Mouse (Mus musculus) B cell, adult 62 days (primary cell): Measurements from ENCODE around the gene Lpar3. TPM values are rescaled to one million over a fixed set of nuclear protein-coding genes. Genes with fewer than 3 reads are reported as not detected.

Experiments
- total RNA-seq: library from RNA; stranded (reverse); gene quantifications from 4 replicates; pipeline ENCODE4 v1.2.4, GENCODE M21; 2023

Gene Lpar3
- total RNA-seq, result not detected in 4 replicates

GRCm38 (mm10) chr3:146220776-146221486, at the start of gene Lpar3:
TSS of gene Lpar3 (plus strand) at chr3:146220963.

Other genes with a start within 250 kb of the Lpar3 start
- gene Syde2, start 233.1 kb upstream of the Lpar3 start, total RNA-seq, result 0.16 TPM in 1 of 4 replicates, not detected in the others
- not detected in 4 replicates for gene Wdr63, start 112.8 kb upstream of the Lpar3 start, total RNA-seq
- gene Mcoln3, start 103.5 kb upstream of the Lpar3 start, total RNA-seq, result 3.8 to 7.6 TPM (median 4.9 TPM) in 4 replicates
- gene Mcoln2, start 71.1 kb upstream of the Lpar3 start, total RNA-seq, result 27.0 to 40.7 TPM (median 36.9 TPM) in 4 replicates
- gene Ssx2ip, start 183.7 kb downstream of the Lpar3 start, total RNA-seq, result 1.3 to 2.4 TPM (median 2.0 TPM) in 4 replicates
- gene Ctbs, start 228.8 kb downstream of the Lpar3 start, total RNA-seq, result 10.0 to 13.5 TPM (median 12.3 TPM) in 4 replicates